Mouse (Mus musculus) stomach, embryonic 16.5 days (tissue): ENCODE results near the gene 1810030O07Rik. TPM values are rescaled to one million over a fixed set of nuclear protein-coding genes. Genes with fewer than 3 reads are reported as not detected.
"Not testable (repeated sequence)": the region's sequence is repeated elsewhere in the genome, so short reads cannot be mapped to it uniquely, and the experiment has no call there.

Experiments
- ATAC-seq: fragments of 200-750 bp; cut with Nextera tagmentation; 2 replicates; pipeline ENCODE4 v1.8.0; 2017; ENCODE audit warnings: moderate number of reproducible peaks, moderate TSS enrichment; ENCODE audit not compliant: insufficient read depth, low FRiP score
- H3K27ac ChIP-seq: fragments of 300-500 bp; sonication (generic); 2 replicates; pipeline ENCODE4 v1.5.1; 2014; ENCODE audit warnings: low read length
- H3K27me3 ChIP-seq: fragments of 300-500 bp; sonication (generic); 2 replicates; pipeline ENCODE4 v1.6.1; 2014; ENCODE audit warnings: low read length, control low read depth, mixed read lengths; ENCODE audit not compliant: control insufficient read depth, insufficient read depth
- H3K36me3 ChIP-seq: fragments of 300-500 bp; sonication (generic); 2 replicates; pipeline ENCODE4 v1.6.1; 2014; ENCODE audit warnings: low read length; ENCODE audit not compliant: control insufficient read depth, insufficient read depth
- H3K4me1 ChIP-seq: fragments of 300-500 bp; sonication (generic); 2 replicates; pipeline ENCODE4 v1.6.1; 2014; ENCODE audit warnings: low read length, control low read depth, mixed read lengths; ENCODE audit not compliant: control insufficient read depth, insufficient read depth
- H3K4me2 ChIP-seq: fragments of 300-500 bp; sonication (generic); 2 replicates; pipeline ENCODE4 v1.6.1; 2014; ENCODE audit warnings: low read depth, low read length, mixed read lengths
- H3K4me3 ChIP-seq: fragments of 300-500 bp; sonication (generic); replicated peaks from 2 replicates; pipeline ENCODE4 v1.5.1; 2014; ENCODE audit warnings: mild to moderate bottlenecking, low read length
- H3K9ac ChIP-seq: fragments of 300-500 bp; sonication (generic); 2 replicates; pipeline ENCODE4 v1.6.1; 2014; ENCODE audit warnings: low read length
- H3K9me3 ChIP-seq: fragments of 300-500 bp; sonication (generic); replicated peaks from 2 replicates; pipeline ENCODE4 v1.6.1; 2016; ENCODE audit warnings: low read length, control low read depth; ENCODE audit not compliant: control insufficient read depth
- WGBS: fragments of 180-500 bp; shearing (Covaris S2); extraction: QIAGEN DNeasy Blood & Tissue Kit; methylation state at CpG from one replicate; pipeline ENCODE4 v1.1.7; 2014; 5-methylcytosine and 5-hydroxymethylcytosine counted together
- polyA plus RNA-seq: library from polyadenylated mRNA; unstranded; fragments of >200 nt; fragmentation: Nextera tagmentation; extraction: Ambion mirVana; gene quantifications from 2 replicates; pipeline ENCODE4 v1.2.1, GENCODE M21; 2015

1810030O07Rik gene
- polyA plus RNA-seq, 1 experiment from 2014 or later = 33.9 TPM

DNA sequence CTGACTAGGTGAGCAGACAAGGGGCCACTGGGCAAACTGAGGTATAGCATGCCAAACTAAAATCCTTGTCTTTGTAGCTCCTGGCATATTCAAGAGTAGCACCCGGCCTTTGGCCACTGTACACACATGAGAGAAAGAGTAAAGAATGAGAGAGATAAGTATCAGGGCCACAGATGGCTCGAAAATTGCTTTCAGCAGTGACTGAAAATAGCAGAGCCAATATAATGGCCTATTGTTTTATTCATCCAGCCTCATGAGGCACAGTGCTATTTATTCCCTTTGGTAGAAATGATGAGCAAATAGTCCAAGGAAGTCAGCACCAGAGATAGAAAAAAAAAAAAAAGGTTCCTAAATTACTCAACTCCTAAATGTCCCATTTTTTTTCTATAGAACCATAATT lies 28.5 kb downstream of the 1810030O07Rik start:
- WGBS = 41% methylated on average over 2 of the region's 2 CpGs
- Histone ChIP-seq H3K4me3 (no peak overlapping the region), H3K4me2 (no peak overlapping the region), H3K36me3 (no peaks in the 10 kb centered on the region), H3K4me1 (no peaks in the 10 kb centered on the region), H3K9ac (no peak overlapping the region), H3K27me3 (no peaks in the 10 kb centered on the region), H3K27ac (no peak overlapping the region), H3K9me3 (no peaks in the 10 kb centered on the region)
- ATAC-seq = no peak

DNA sequence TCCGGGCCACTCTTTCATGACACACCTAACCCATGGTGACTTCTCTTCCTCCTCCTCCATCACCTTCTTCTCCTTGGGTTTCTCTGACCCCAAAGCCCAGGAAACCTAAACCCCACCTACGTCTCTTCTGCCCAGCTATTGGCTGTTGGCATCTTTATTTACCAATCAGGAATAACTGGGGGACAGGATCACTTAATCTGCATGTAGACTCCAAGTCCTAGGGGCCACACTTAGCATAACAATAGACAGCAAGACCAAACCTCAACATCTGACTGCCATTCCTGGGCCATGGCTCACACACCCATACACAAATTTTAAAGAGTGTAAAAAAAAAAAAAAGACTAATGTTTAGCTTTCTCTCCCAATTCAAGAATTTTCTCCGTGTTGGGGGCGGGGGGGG lies 48.3 kb downstream of the 1810030O07Rik start:
- H3K9me3 ChIP-seq = no peaks in the 10 kb centered on the region
- no peaks in the 10 kb centered on the region for H3K27me3 ChIP-seq
- H3K36me3 ChIP-seq = no peaks in the 10 kb centered on the region
- no peak overlapping the region for H3K4me3 ChIP-seq
- WGBS = 89% methylated on average over 4 of the region's 4 CpGs
- no peak overlapping the region for H3K27ac ChIP-seq
- ATAC-seq = no peak
- H3K4me2 ChIP-seq = no peak overlapping the region
- no peaks in the 10 kb centered on the region for H3K4me1 ChIP-seq
- H3K9ac ChIP-seq = no peak overlapping the region

GRCm38 (mm10) chrX:12612360-12612759 lies 61.1 kb downstream of the 1810030O07Rik start:
- not testable (repeated sequence) for H3K9ac ChIP-seq, H3K27ac ChIP-seq
- 83% methylated on average over 1 of the region's 1 CpGs for WGBS

GRCm38 (mm10) chrX:12611211-12611610 lies 62.3 kb downstream of the 1810030O07Rik start:
- WGBS = 58% methylated on average over 2 of the region's 2 CpGs
- ATAC-seq = no peak
- Histone ChIP-seq H3K9me3 (no peaks in the 10 kb centered on the region), H3K4me3 (no peak overlapping the region), H3K27ac (no peak overlapping the region), H3K27me3 (no peaks in the 10 kb centered on the region; the same call in 1 of the 2 replicates), H3K4me1 (no peaks in the 10 kb centered on the region), H3K4me2 (no peak overlapping the region), H3K36me3 (no peaks in the 10 kb centered on the region), H3K9ac (no peak overlapping the region)

More at GRCm38 (mm10) chrX:12612360-12612759, 61.1 kb downstream of the 1810030O07Rik start:
- not testable (repeated sequence) for H3K4me2 ChIP-seq, H3K36me3 ChIP-seq, H3K9me3 ChIP-seq, H3K27me3 ChIP-seq, H3K4me1 ChIP-seq, ATAC-seq, H3K4me3 ChIP-seq

DNA sequence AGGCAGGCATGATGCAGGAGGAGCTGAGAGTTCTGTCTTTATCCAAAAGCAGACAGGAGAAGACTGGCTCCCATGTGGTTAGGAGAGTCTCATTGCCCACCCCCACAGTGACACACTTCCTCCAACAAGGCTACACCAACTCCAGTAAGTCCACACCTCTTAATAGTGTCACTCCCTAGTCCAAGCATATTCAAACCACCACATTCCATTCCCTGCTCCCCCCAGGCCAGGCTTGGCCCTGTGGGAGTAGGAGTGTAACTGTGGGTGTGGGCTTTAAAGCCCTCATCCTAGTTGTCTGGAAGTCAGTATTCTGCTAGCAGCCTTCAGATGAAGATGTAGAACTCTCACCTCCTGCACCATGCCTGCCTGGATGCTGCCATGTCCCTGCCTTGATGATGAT lies 62.9 kb downstream of the 1810030O07Rik start:
- not testable (repeated sequence) for H3K9ac ChIP-seq, H3K27me3 ChIP-seq, H3K4me2 ChIP-seq, H3K9me3 ChIP-seq, ATAC-seq, H3K36me3 ChIP-seq, H3K4me1 ChIP-seq, H3K4me3 ChIP-seq, H3K27ac ChIP-seq

Other genes with a start within 250 kb of the 1810030O07Rik start
- 125 and 139 TPM in 2 replicates for gene Atp6ap2, start 85.9 kb downstream of the 1810030O07Rik start, polyA plus RNA-seq
- 10.8 and 11.1 TPM in 2 replicates for gene Med14, start 88.4 kb upstream of the 1810030O07Rik start, polyA plus RNA-seq